Mouse (Mus musculus) E14TG2a.4 (cell line): Measurements from ENCODE around the gene Cat.

Source experiments
- H3K27me3 ChIP-seq: 2 replicates; pipeline ENCODE4 v1.6.1; 2014; ENCODE audit warnings: low read length, control low read depth; ENCODE audit not compliant: insufficient read depth
- H3K36me3 ChIP-seq: 2 replicates; pipeline ENCODE4 v1.6.1; 2014; ENCODE audit warnings: low read length, control low read depth; ENCODE audit not compliant: insufficient read depth
- H3K4me1 ChIP-seq: replicated peaks from 2 replicates; pipeline ENCODE4 v1.6.1; 2014; ENCODE audit warnings: low read depth, low read length, control low read depth
- H3K4me3 ChIP-seq: replicated peaks from 2 replicates; pipeline ENCODE4 v1.5.1; 2014; ENCODE audit warnings: mild to moderate bottlenecking, low read length
- H3K9me3 ChIP-seq: 2 replicates; pipeline ENCODE4 v1.6.1; 2014; ENCODE audit warnings: low read length, control low read depth
- CTCF ChIP-seq: conservative IDR thresholded peaks from 2 replicates; pipeline ENCODE4 v1.5.1; 2014; ENCODE audit warnings: low read length
- NANOG ChIP-seq: IDR thresholded peaks from 2 replicates; pipeline ENCODE4 v1.6.1; 2014; ENCODE audit warnings: borderline replicate concordance, low read length, mixed read lengths
- POU5F1 ChIP-seq: IDR thresholded peaks from 2 replicates; pipeline ENCODE4 v1.6.1; 2014; ENCODE audit warnings: low read length, borderline replicate concordance

Gene Cat

GRCm38 (mm10) chr2:103480871-103481270, 4.1 kb downstream of the Cat start:
- no peak overlapping the region for H3K4me3 ChIP-seq
- no peak for TF ChIP-seq NANOG

GRCm38 (mm10) chr2:103480240-103480639, 4.7 kb downstream of the Cat start:
- Histone ChIP-seq H3K27me3 (no peaks in the 10 kb centered on the region), H3K4me3 (no peak overlapping the region), H3K9me3 (no peaks in the 10 kb centered on the region), H3K36me3 (peaks cover 16% of the 10 kb centered on the region), H3K4me1 (peaks cover 27% of the 10 kb centered on the region)
- TF ChIP-seq NANOG (no peak), POU5F1 (no peak), CTCF (no peak)

More at GRCm38 (mm10) chr2:103480871-103481270, 4.1 kb downstream of the Cat start:
- Histone ChIP-seq H3K9me3 (no peaks in the 10 kb centered on the region), H3K36me3 (peaks cover 10% of the 10 kb centered on the region), H3K27me3 (no peaks in the 10 kb centered on the region), H3K4me1 (peaks cover 31% of the 10 kb centered on the region)

- Histone ChIP-seq H3K4me3 (no peak overlapping the region), H3K36me3 (peaks cover 35% of the 10 kb centered on the region), H3K9me3 (no peaks in the 10 kb centered on the region), H3K27me3 (no peaks in the 10 kb centered on the region), H3K4me1 (peaks cover 18% of the 10 kb centered on the region)
- TF ChIP-seq NANOG = no peak
Observed at GRCm38 (mm10) chr2:103478326-103478725, 6.6 kb downstream of the Cat start.

- Histone ChIP-seq H3K27me3 (no peaks in the 10 kb centered on the region), H3K4me1 (peaks cover 18% of the 10 kb centered on the region), H3K36me3 (peaks cover 40% of the 10 kb centered on the region), H3K4me3 (no peak overlapping the region), H3K9me3 (no peaks in the 10 kb centered on the region)
- TF ChIP-seq CTCF = no peak
- no peak for TF ChIP-seq NANOG
- TF ChIP-seq POU5F1 = no peak
Observed at GRCm38 (mm10) chr2:103477456-103477855, 7.5 kb downstream of the Cat start.

GRCm38 (mm10) chr2:103476657-103477056, 8.3 kb downstream of the Cat start:
- Histone ChIP-seq H3K27me3 (no peaks in the 10 kb centered on the region), H3K4me3 (no peak overlapping the region), H3K36me3 (peaks cover 35% of the 10 kb centered on the region), H3K4me1 (peaks cover 18% of the 10 kb centered on the region), H3K9me3 (no peaks in the 10 kb centered on the region)
- no peak for TF ChIP-seq POU5F1
- TF ChIP-seq NANOG = no peak
- no peak for TF ChIP-seq CTCF

GRCm38 (mm10) chr2:103476180-103476579, 8.8 kb downstream of the Cat start:
- Histone ChIP-seq H3K4me3 (no peak overlapping the region), H3K9me3 (no peaks in the 10 kb centered on the region), H3K4me1 (peaks cover 18% of the 10 kb centered on the region), H3K27me3 (no peaks in the 10 kb centered on the region), H3K36me3 (peaks cover 36% of the 10 kb centered on the region)
- no peak for TF ChIP-seq NANOG
- no peak for TF ChIP-seq CTCF
- TF ChIP-seq POU5F1 = no peak

GRCm38 (mm10) chr2:103473362-103473761, 11.6 kb downstream of the Cat start:
- Histone ChIP-seq H3K9me3 (no peaks in the 10 kb centered on the region), H3K4me3 (no peak overlapping the region), H3K4me1 (no peaks in the 10 kb centered on the region), H3K36me3 (peaks cover 64% of the 10 kb centered on the region), H3K27me3 (no peaks in the 10 kb centered on the region)
- no peak for TF ChIP-seq POU5F1
- TF ChIP-seq CTCF = no peak
- TF ChIP-seq NANOG = no peak

GRCm38 (mm10) chr2:103466984-103467588, 17.9 kb downstream of the Cat start:
- TF ChIP-seq CTCF (no peak), NANOG (no peak), POU5F1 (no peak)
- Histone ChIP-seq H3K4me3 (no peak overlapping the region), H3K36me3 (peaks cover 82% of the 10 kb centered on the region), H3K4me1 (no peaks in the 10 kb centered on the region), H3K27me3 (no peaks in the 10 kb centered on the region), H3K9me3 (no peaks in the 10 kb centered on the region)

- H3K36me3 ChIP-seq = peaks cover 90% of the 10 kb centered on the region
- TF ChIP-seq POU5F1 (no peak), CTCF (no peak), NANOG (no peak)
- H3K27me3 ChIP-seq = no peaks in the 10 kb centered on the region
- no peaks in the 10 kb centered on the region for H3K9me3 ChIP-seq
- no peaks in the 10 kb centered on the region for H3K4me1 ChIP-seq
- no peak overlapping the region for H3K4me3 ChIP-seq
Observed at GRCm38 (mm10) chr2:103466272-103466671, 18.7 kb downstream of the Cat start.
